Mouse (Mus musculus) erythroblast, embryonic 14.5 days (primary cell): ENCODE results near the gene Acer1. TPM values are rescaled to one million over a fixed set of nuclear protein-coding genes. Genes with fewer than 3 reads are reported as not detected.
A peak's percentile ranks its signal among the peaks of the same experiment; 100 is the strongest.

Experiments used
- H3K27me3 ChIP-seq: 2 replicates; pipeline ENCODE4 v1.6.1; 2012; ENCODE audit warnings: inconsistent platforms; ENCODE audit not compliant: control insufficient read depth
- H3K36me3 ChIP-seq: 2 replicates; pipeline ENCODE4 v1.6.1; 2012; ENCODE audit warnings: mild to moderate bottlenecking, inconsistent platforms; ENCODE audit not compliant: control insufficient read depth
- H3K4me1 ChIP-seq: 2 replicates; pipeline ENCODE4 v1.6.1; 2012; ENCODE audit warnings: inconsistent platforms; ENCODE audit not compliant: control insufficient read depth
- H3K4me3 ChIP-seq: replicated peaks from 2 replicates; pipeline ENCODE3; 2012; ENCODE audit warnings: moderate library complexity, mild to moderate bottlenecking, inconsistent platforms
- H3K9me3 ChIP-seq: 2 replicates; pipeline ENCODE4 v1.6.1; 2012; ENCODE audit warnings: low read length, inconsistent platforms, mixed read lengths; ENCODE audit not compliant: control insufficient read depth
- GATA1 ChIP-seq: IDR thresholded peaks from 2 replicates; pipeline ENCODE4 v1.6.1; 2012; ENCODE audit warnings: low read length, inconsistent platforms, mixed read lengths
- TAL1 ChIP-seq: IDR thresholded peaks from 3 replicates; pipeline ENCODE4 v1.6.1; 2012; ENCODE audit warnings: low read length, inconsistent platforms, mixed read lengths
- polyA plus RNA-seq: library from polyadenylated mRNA; stranded (reverse); fragments of >175 nt; gene quantifications from 2 replicates; pipeline ENCODE4 v1.2.3, GENCODE M21; 2012

The Acer1 gene
- 0.01 TPM in 1 of 2 replicates, not detected in the other for polyA plus RNA-seq

DNA sequence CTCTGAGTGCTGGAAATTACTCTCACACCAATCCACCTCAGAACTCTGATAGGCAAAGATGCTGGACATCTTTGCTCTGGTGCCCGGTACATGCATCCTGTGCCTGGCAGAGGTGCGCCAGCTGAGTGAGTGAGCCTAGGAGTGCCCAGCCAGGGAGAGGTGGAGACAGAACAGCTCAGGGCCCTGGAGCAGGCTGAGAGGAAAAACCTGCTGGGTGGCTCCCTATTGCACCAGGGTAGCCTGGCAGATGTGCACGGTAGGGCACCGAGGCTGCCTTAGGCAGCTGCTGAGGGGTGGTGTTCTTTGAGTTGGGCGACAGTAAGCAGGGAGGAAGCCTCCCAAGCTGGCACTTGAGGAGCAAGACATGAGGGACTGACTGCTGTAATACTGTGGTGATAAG lies at the start of gene Acer1:
Gene Acer1 (minus strand): TSS at position 114 of the 400 bp plus-strand sequence.
- H3K4me3 ChIP-seq = no peak within 1 kb of the TSS
- H3K4me1 ChIP-seq = peaks cover 5% of the 10 kb centered on the region; the same call in 1 of the 2 replicates
- no peaks in the 10 kb centered on the region for H3K27me3 ChIP-seq
- H3K36me3 ChIP-seq = no peaks in the 10 kb centered on the region
- TF ChIP-seq TAL1 = no peak
- no peak for TF ChIP-seq GATA1
- no peaks in the 10 kb centered on the region for H3K9me3 ChIP-seq

GRCm38 (mm10) chr17:57030931-57031660 lies 49.2 kb upstream of the Acer1 start, which contains the start of gene Khsrp:
TSS of gene Khsrp (minus strand) at chr17:57031522.
- Histone ChIP-seq H3K36me3 (peaks cover 36% of the 10 kb centered on the region), H3K9me3 (no peaks in the 10 kb centered on the region), H3K27me3 (0 out of 2 replicates have a peak, but pooled peaks cover 2% of the 10 kb centered on the region), H3K4me1 (peaks cover 58% of the 10 kb centered on the region), H3K4me3 (peak within 1 kb of the TSS; percentile 77)
- TF ChIP-seq GATA1 (no peak), TAL1 (no peak)

- H3K36me3 ChIP-seq = peaks cover 50% of the 10 kb centered on the region
- TF ChIP-seq GATA1 (no peak; the same call in 1 of the 2 replicates), TAL1 (no peak)
- H3K9me3 ChIP-seq = no peaks in the 10 kb centered on the region
- H3K4me3 ChIP-seq = peak overlapping the region; percentile 77
- H3K27me3 ChIP-seq = 0 out of 2 replicates have a peak, but pooled peaks cover 2% of the 10 kb centered on the region
- peaks cover 72% of the 10 kb centered on the region for H3K4me1 ChIP-seq
Measured at GRCm38 (mm10) chr17:57029691-57030090, 47.8 kb upstream of the Acer1 start.

GRCm38 (mm10) chr17:57027471-57027870 lies 45.5 kb upstream of the Acer1 start:
- H3K4me1 ChIP-seq = peaks cover 78% of the 10 kb centered on the region
- no peak overlapping the region for H3K4me3 ChIP-seq
- 0 out of 2 replicates have a peak, but pooled peaks cover 2% of the 10 kb centered on the region for H3K27me3 ChIP-seq

DNA sequence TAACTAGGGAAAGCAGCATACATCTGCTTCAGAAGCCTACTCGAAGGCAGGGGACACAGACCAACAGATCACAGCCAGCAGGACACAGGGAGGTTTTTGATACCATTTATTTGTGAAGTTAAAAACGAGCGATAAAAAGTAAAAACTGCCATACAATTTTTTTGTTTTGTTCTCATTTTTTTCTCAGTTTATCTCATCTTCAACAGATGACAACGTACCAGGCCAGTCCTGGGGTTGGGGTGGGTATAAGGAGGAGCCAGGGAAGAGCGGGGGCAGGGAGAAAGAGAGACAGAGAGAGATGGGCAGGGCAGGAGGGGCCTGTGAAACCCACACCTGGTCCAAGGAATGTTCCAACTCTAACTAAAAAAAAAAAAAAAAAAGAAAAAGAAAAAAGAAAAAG lies 39.0 kb upstream of the Acer1 start:
- H3K4me3 ChIP-seq = no peak overlapping the region
- TF ChIP-seq GATA1 (no peak), TAL1 (no peak)
- H3K4me1 ChIP-seq = peaks cover 75% of the 10 kb centered on the region
- H3K9me3 ChIP-seq = no peaks in the 10 kb centered on the region
- 0 out of 2 replicates have a peak, but pooled peaks cover 2% of the 10 kb centered on the region for H3K27me3 ChIP-seq
- H3K36me3 ChIP-seq = peaks cover 76% of the 10 kb centered on the region

More at GRCm38 (mm10) chr17:57027471-57027870, 45.5 kb upstream of the Acer1 start:
- 0 out of 3 replicates have a peak, but pooled peaks have one; percentile 17 for TF ChIP-seq TAL1
- TF ChIP-seq GATA1 = no peak
- H3K36me3 ChIP-seq = peaks cover 72% of the 10 kb centered on the region
- no peaks in the 10 kb centered on the region for H3K9me3 ChIP-seq

- TF ChIP-seq TAL1 = peak; percentile 69
- peak; percentile 57; the same call in 1 of the 2 replicates for TF ChIP-seq GATA1
- Histone ChIP-seq H3K27me3 (no peaks in the 10 kb centered on the region), H3K4me3 (peak overlapping the region; percentile 5), H3K4me1 (peaks cover 64% of the 10 kb centered on the region), H3K36me3 (peaks cover 64% of the 10 kb centered on the region), H3K9me3 (no peaks in the 10 kb centered on the region)
Measured at GRCm38 (mm10) chr17:57019693-57020092, 37.8 kb upstream of the Acer1 start.

DNA sequence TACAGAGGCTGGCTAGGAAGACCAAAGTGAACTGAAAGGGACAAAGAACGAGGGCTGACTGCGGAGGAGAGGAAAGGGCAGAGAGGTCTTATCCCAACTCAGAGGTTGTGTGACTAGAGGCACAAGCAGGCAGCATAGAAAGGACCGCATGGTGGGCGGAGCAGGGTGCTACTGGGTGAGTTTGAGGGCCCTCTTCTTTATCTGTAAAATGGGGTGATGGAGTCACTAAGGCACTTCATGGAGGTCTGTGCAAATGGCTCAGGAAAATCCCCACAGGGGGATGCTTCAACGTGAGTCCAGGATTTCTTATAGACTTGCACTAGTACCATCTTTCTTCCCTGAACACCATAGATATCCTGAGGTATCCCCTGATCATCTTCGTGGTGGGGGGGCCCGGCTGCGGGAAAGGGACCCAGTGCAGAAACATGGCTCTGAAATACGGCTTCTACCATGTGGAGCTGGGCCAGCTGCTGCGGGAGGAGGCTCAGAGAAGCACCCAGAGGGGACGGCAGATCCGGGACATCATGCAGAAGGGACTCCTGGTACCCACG lies 30.4 kb upstream of the Acer1 start:
- no peaks in the 10 kb centered on the region for H3K9me3 ChIP-seq
- peak overlapping the region; percentile 83 for H3K4me3 ChIP-seq
- no peak for TF ChIP-seq GATA1
- TF ChIP-seq TAL1 = no peak
- peaks cover 25% of the 10 kb centered on the region for H3K36me3 ChIP-seq
- H3K27me3 ChIP-seq = no peaks in the 10 kb centered on the region
- H3K4me1 ChIP-seq = peaks cover 66% of the 10 kb centered on the region

GRCm38 (mm10) chr17:57011236-57012141 lies 29.6 kb upstream of the Acer1 start, which contains the start of the genes Gtf2f1 and Gm17949:
TSS of gene Gtf2f1 (minus strand) at chr17:57011288.
TSS of gene Gm17949 (plus strand) at chr17:57011469.
- TF ChIP-seq GATA1 (no peak), TAL1 (no peak)
- Histone ChIP-seq H3K27me3 (no peaks in the 10 kb centered on the region), H3K4me3 (peak within 1 kb of the TSS; percentile 83), H3K4me1 (peaks cover 71% of the 10 kb centered on the region), H3K36me3 (peaks cover 33% of the 10 kb centered on the region), H3K9me3 (no peaks in the 10 kb centered on the region)

- no peaks in the 10 kb centered on the region for H3K27me3 ChIP-seq
- peaks cover 67% of the 10 kb centered on the region for H3K4me1 ChIP-seq
- H3K36me3 ChIP-seq = peaks cover 39% of the 10 kb centered on the region
- TF ChIP-seq TAL1 (no peak), GATA1 (no peak)
- H3K9me3 ChIP-seq = no peaks in the 10 kb centered on the region
- peak overlapping the region; percentile 83 for H3K4me3 ChIP-seq
Measured at GRCm38 (mm10) chr17:57010911-57011235, 28.9 kb upstream of the Acer1 start.
